8 mouse cellular contexts compared by ENCODE assay signal in genomic region chr1:86007778-86008177, GRCm38 (mm10). TPM values are rescaled to one million over a fixed set of nuclear protein-coding genes. Genes with fewer than 3 reads are reported as not detected.
DNase-seq lines count a peak whose midpoint lies in the region; ATAC-seq and TF ChIP-seq lines count a peak whose summit lies in the region.

No protein-coding gene starts in this region.

- 1% methylated on average over 7 of the region's 7 CpGs for WGBS in hindbrain, postnatal 0 days

- H3K9me3 ChIP-seq in hindbrain, postnatal 0 days (ENCODE audit: low read length): no peaks in the 10 kb centered on the region

- POLR2A ChIA-PET in Patski (lab: Charles Lee): interaction anchor here (0.8 kb wide), 1 partner anchor 154 kb away, joined by 5 read pairs; no protein-coding TSS in a partner anchor

- DNase-seq in Patski (ENCODE audit: low read depth, low spot score): peak; percentile 31
- DNase-seq in cerebellum, postnatal 14 days: peak; percentile 94 to 98
- DNase-seq in gastrocnemius, adult 2 months: peak; percentile 87
- peak; percentile 98 for DNase-seq in hindbrain, postnatal 0 days (ENCODE audit: low spot score)
- peak; percentile 92 to 97 for DNase-seq in left cerebral cortex, adult 18-20 months (ENCODE audit: low spot score in 2 of 2)
- DNase-seq in right cerebral cortex, postnatal 10 days (ENCODE audit: low spot score in 2 of 2): peak; percentile 92 to 95
- DNase-seq in urinary bladder, postnatal 14 days (ENCODE audit: low spot score): peak; percentile 91

- H3K36me3 ChIP-seq in hindbrain, postnatal 0 days (ENCODE audit: insufficient read depth, low read length): no peaks in the 10 kb centered on the region

- no peak overlapping the region for H3K4me3 ChIP-seq in gastrocnemius, adult 2 months
- no peak overlapping the region for H3K4me3 ChIP-seq in hindbrain, postnatal 0 days (ENCODE audit: low read length)

- H3K9ac ChIP-seq in hindbrain, postnatal 0 days (replicated peaks; ENCODE audit: low read length): no peak overlapping the region

- CTCF ChIA-PET in Patski (lab: Charles Lee): interaction anchor here (0.6 to 2.1 kb wide), 11 partner anchors 9 to 167 kb away, joined by 3 to 13 read pairs (median 4); partner anchors contain the start of gene 4933407L21Rik

- intact Hi-C loops in gastrocnemius, adult 2 months (cut with DNase I): loop anchor here (1.0 kb wide), 2 partner anchors 72 to 154 kb away; no protein-coding TSS in a partner anchor

- H3K27me3 ChIP-seq in Patski: no peaks in the 10 kb centered on the region
- no peaks in the 10 kb centered on the region for H3K27me3 ChIP-seq in hindbrain, postnatal 0 days (ENCODE audit: insufficient read depth, low read length)

- peak; percentile 39 for ATAC-seq in Patski
- peak; percentile 87 for ATAC-seq in hindbrain, postnatal 0 days
- ATAC-seq in megakaryocyte, adult 5-6 weeks (ENCODE audit: poor library complexity, severe bottlenecking): peak; percentile 77

- no peak overlapping the region for H3K27ac ChIP-seq in gastrocnemius, adult 2 months
- H3K27ac ChIP-seq in hindbrain, postnatal 0 days: no peak overlapping the region

- in situ Hi-C loops in Patski (cut with MboI; ENCODE audit: low pct_unique_long_range_greater_than_20kb): loop anchor here (5.0 kb wide), 2 partner anchors 75 to 155 kb away; no protein-coding TSS in a partner anchor

- peak; percentile 83 for TF ChIP-seq CTCF in Patski (IDR thresholded peaks at IDR 0.05)
- peak; percentile 93 for TF ChIP-seq CTCF in gastrocnemius, adult 2 months (IDR thresholded peaks at IDR 0.05)
- TF ChIP-seq CTCF in hindbrain, postnatal 0 days (IDR thresholded peaks at IDR 0.05; ENCODE audit: low read depth): peak; percentile 90

- H3K4me2 ChIP-seq in hindbrain, postnatal 0 days (ENCODE audit: low read depth, low read length): no peak overlapping the region

- H3K4me1 ChIP-seq in hindbrain, postnatal 0 days (ENCODE audit: insufficient read depth, low read length): no peaks in the 10 kb centered on the region

RNA-seq across cellular contexts. Expression of gene Spata3, which starts 8.8 kb away (rescaled TPM):
- polyA plus RNA-seq in Patski (2021): not detected
- total RNA-seq in gastrocnemius, adult 2 months (2021): not detected
- total RNA-seq in hindbrain, postnatal 0 days (2014; rRNA removed): 1.2 TPM in 1 of 2 replicates, not detected in the other
- 1.3 and 1.4 TPM in 2 replicates for polyA plus RNA-seq in hindbrain, postnatal 0 days (2015; fragmentation: Nextera tagmentation; extraction: Ambion mirVana)
- total RNA-seq in left cerebral cortex, adult 18-20 months (2021): under 1 TPM; 0.37 to 0.79 TPM
- total RNA-seq in megakaryocyte, adult 5-6 weeks (2015): not detected in 2 replicates
- not detected in 2 replicates for total RNA-seq in megakaryocyte, adult 5-6 weeks (2017)

RNA-seq across cellular contexts. Expression of gene 2810459M11Rik, which starts 37.9 kb away (rescaled TPM):
- not detected for polyA plus RNA-seq in Patski (2021)
- total RNA-seq in gastrocnemius, adult 2 months (2021): under 1 TPM in 1 of 2 experiments, not detected in 1; 0.10 TPM
- 46.4 and 63.9 TPM in 2 replicates for total RNA-seq in hindbrain, postnatal 0 days (2014; rRNA removed)
- 12.9 and 16.1 TPM in 2 replicates for polyA plus RNA-seq in hindbrain, postnatal 0 days (2015; fragmentation: Nextera tagmentation; extraction: Ambion mirVana)
- total RNA-seq in left cerebral cortex, adult 18-20 months (2021): 10 to 100 TPM; 10.8 to 10.9 TPM
- not detected in 2 replicates for total RNA-seq in megakaryocyte, adult 5-6 weeks (2015)
- not detected in 2 replicates for total RNA-seq in megakaryocyte, adult 5-6 weeks (2017)

RNA-seq across cellular contexts. Expression of gene Gpr55, which starts 47.0 kb away (rescaled TPM):
- not detected for polyA plus RNA-seq in Patski (2021)
- total RNA-seq in gastrocnemius, adult 2 months (2021): not detected
- total RNA-seq in hindbrain, postnatal 0 days (2014; rRNA removed): 0.21 TPM in 1 of 2 replicates, not detected in the other
- 0.14 and 0.15 TPM in 2 replicates for polyA plus RNA-seq in hindbrain, postnatal 0 days (2015; fragmentation: Nextera tagmentation; extraction: Ambion mirVana)
- under 1 TPM; 0.09 to 0.14 TPM for total RNA-seq in left cerebral cortex, adult 18-20 months (2021)
- 0.07 TPM in 2 replicates for total RNA-seq in megakaryocyte, adult 5-6 weeks (2015)
- total RNA-seq in megakaryocyte, adult 5-6 weeks (2017): 0.33 and 0.53 TPM in 2 replicates

RNA-seq across cellular contexts. Expression of gene Psmd1, which starts 56.4 kb away (rescaled TPM):
- 165 TPM for polyA plus RNA-seq in Patski (2021)
- total RNA-seq in gastrocnemius, adult 2 months (2021): 100 to 1,000 TPM; 111 to 140 TPM
- 74.0 and 127 TPM in 2 replicates for total RNA-seq in hindbrain, postnatal 0 days (2014; rRNA removed)
- 183 TPM in 2 replicates for polyA plus RNA-seq in hindbrain, postnatal 0 days (2015; fragmentation: Nextera tagmentation; extraction: Ambion mirVana)
- 100 to 1,000 TPM; 114 to 115 TPM for total RNA-seq in left cerebral cortex, adult 18-20 months (2021)
- total RNA-seq in megakaryocyte, adult 5-6 weeks (2015): 58.4 and 59.6 TPM in 2 replicates
- total RNA-seq in megakaryocyte, adult 5-6 weeks (2017): 89.5 and 91.9 TPM in 2 replicates

Comparison
In these comparisons a context has a peak if more than half of its experiments do, and no peak if none do; other contexts are left out.
1. DNase-seq: peak in every context shown above with its lines; median percentile 98 in hindbrain, postnatal 0 days; 96 in cerebellum, postnatal 14 days; 94 in left cerebral cortex, adult 18-20 months; 94 in right cerebral cortex, postnatal 10 days; 91 in urinary bladder, postnatal 14 days; 87 in gastrocnemius, adult 2 months; 31 in Patski.
2. RNA of gene 2810459M11Rik, which starts 37.9 kb away (total RNA-seq): 46.4 to 63.9 TPM in hindbrain, postnatal 0 days and 10.8 to 10.9 TPM in left cerebral cortex, adult 18-20 months; 0.10 TPM in gastrocnemius, adult 2 months and not detected in megakaryocyte, adult 5-6 weeks; every median in the first group is over 10 times any median in the second.
3. Peak in every context shown above with its lines, with median percentiles within 50 percentile points of each other: ATAC-seq and CTCF ChIP-seq.